Mouse (Mus musculus): Measurements from ENCODE around the gene Gm20489. TPM values are rescaled to one million over a fixed set of nuclear protein-coding genes. Genes with fewer than 3 reads are reported as not detected.

Gene Gm20489
- polyA plus RNA-seq (2012; rRNA removed), result not detected in 2 replicates

DNA sequence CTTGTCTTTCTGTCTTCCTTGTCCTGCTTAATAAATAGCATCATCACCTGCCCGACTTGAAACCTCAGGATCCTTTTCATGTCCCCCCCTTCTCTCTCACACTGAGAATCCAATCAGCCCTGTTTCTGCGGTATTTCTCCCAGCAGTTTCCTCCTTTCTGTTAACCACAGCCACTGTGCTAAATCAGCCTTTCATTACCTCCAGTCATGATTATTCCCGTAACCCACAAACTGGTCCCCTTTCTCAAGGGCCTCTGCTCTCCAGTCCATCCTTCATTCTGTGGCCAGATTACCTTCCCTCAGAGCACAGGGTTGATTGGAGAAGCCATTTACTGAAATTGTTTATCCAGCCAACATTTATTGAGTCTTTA lies at the start of gene Gm20489:
TSS of gene Gm20489 (minus strand) at position 269 of the 370 bp plus-strand sequence.
- TF ChIP-seq CTCF (IDR thresholded peaks at IDR 0.05; ENCODE audit: extremely low read depth, insufficient read depth, low read length), result no peak
- TF ChIP-seq POLR2A (IDR thresholded peaks at IDR 0.05; ENCODE audit: extremely low read depth, insufficient read depth, low read length), result no peak
- Histone ChIP-seq H3K4me1 (ENCODE audit: control insufficient read depth, insufficient read depth, low read length) (no peaks in the 10 kb centered on the region), H3K27ac (ENCODE audit: insufficient read depth, low read length) (no peak within 1 kb of the TSS), H3K4me3 (ENCODE audit: insufficient read depth, low read length) (no peak within 1 kb of the TSS)

DNA sequence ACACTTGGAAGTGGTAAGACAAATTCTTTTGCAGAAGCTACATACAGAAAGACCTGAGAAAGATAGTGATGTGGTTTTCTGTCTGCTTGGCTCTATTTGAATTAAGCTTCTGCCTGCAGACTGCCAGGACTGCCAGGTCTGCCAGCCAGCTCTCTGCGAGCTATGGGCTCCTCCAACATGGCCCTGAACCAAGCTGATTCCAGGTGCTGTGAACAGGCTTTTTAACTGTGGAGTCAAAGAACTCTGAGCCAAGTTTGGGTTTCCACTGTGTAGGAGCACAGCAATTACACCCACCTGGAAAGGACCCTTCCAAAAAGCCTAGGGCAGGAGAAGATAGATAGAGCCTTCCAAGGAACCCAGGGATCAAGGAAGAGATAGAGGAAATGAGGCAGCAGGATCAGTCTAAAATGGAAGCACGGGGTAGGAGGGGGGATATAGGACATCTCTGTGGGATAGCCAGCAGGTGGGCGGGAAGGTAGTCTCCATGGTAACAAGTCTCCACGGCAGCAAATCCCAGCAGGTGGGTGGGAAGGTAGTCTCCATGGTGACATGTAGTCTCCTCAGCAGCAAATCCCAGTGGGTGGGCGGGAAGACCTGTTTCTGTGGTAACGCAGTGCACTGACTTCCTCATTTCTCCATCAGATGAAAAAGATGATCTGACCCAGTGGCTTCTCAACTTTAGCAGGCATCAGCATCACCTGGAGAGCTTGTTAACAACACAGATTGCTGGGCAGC lies 45.0 kb upstream of the Gm20489 start:
- H3K4me1 ChIP-seq (ENCODE audit: control insufficient read depth, insufficient read depth, low read length), result peaks cover 10% of the 10 kb centered on the region
- H3K4me3 ChIP-seq (ENCODE audit: insufficient read depth, low read length), result no peak overlapping the region
- no peak for TF ChIP-seq CTCF (IDR thresholded peaks at IDR 0.05; ENCODE audit: extremely low read depth, insufficient read depth, low read length)
- peak; percentile 32; the same call in 1 of the 2 replicates for TF ChIP-seq POLR2A (IDR thresholded peaks at IDR 0.05; ENCODE audit: extremely low read depth, insufficient read depth, low read length)
- 0 out of 2 replicates have a peak overlapping the region, but pooled peaks have one; percentile 8 for H3K27ac ChIP-seq (ENCODE audit: insufficient read depth, low read length)

DNA sequence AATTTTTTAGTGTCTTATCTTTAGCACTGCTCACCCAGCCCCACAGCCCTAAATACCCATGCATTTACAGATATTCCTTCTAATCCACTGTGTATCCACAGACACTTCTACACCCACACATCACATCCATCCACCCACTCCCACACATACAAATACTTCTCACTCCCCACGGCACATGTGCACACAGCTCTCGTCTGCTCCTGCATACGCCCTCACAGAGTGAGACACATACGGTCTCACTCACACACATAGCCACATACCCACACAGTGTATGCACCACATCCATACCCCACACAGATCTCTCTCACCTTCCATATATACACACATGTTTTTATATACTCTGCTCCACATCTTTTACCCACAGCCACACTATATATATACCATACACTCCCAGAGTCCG lies 40.5 kb upstream of the Gm20489 start:
- Histone ChIP-seq H3K4me1 (ENCODE audit: control insufficient read depth, insufficient read depth, low read length) (peaks cover 5% of the 10 kb centered on the region), H3K27ac (ENCODE audit: insufficient read depth, low read length) (no peak overlapping the region), H3K4me3 (ENCODE audit: insufficient read depth, low read length) (no peak overlapping the region)
- TF ChIP-seq POLR2A (IDR thresholded peaks at IDR 0.05; ENCODE audit: extremely low read depth, insufficient read depth, low read length) (no peak), CTCF (IDR thresholded peaks at IDR 0.05; ENCODE audit: extremely low read depth, insufficient read depth, low read length) (no peak)

DNA sequence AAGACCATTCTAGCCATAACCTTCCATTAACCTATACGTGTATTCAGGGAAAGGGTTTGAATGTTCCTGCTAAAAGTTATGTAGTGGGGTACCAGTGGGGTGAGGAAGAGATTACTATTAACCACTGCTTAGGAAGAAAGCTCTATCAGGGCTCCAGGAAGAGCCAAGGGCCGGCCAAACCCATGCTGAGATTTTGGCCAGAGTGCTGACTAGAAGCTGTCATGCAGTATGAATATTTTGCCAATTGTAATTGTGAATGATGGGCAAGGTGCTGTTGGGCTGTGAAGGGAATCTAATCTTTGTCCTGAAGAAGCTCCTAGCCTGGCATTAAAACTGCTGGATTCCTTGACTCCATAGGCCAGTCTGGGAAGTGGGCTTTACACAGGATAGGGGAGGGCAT lies 35.8 kb upstream of the Gm20489 start:
- no peak overlapping the region for H3K4me3 ChIP-seq (ENCODE audit: insufficient read depth, low read length)
- peaks cover 5% of the 10 kb centered on the region for H3K4me1 ChIP-seq (ENCODE audit: control insufficient read depth, insufficient read depth, low read length)
- no peak overlapping the region for H3K27ac ChIP-seq (ENCODE audit: insufficient read depth, low read length)
- TF ChIP-seq CTCF (IDR thresholded peaks at IDR 0.05; ENCODE audit: extremely low read depth, insufficient read depth, low read length), result no peak
- no peak for TF ChIP-seq POLR2A (IDR thresholded peaks at IDR 0.05; ENCODE audit: extremely low read depth, insufficient read depth, low read length)

DNA sequence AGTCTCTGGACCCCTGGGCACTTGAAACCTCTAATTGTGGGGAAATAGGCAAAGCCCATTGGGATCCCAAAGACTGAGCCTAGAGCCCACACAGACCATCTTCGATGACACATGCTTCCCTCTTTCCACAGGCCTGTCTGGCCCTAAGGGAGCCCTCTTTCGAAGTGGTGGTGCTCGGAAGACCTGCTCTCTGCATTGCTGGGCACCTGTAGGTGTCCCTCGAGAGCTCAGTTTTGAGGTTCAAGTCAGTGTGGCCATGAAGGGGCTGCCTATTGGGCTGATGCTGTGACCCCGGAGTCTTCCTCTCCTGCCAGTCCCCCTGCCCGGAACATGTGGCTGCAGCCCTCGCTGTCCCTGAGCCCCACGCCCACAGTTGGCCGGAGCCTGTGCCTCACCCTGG lies 32.8 kb upstream of the Gm20489 start:
- Histone ChIP-seq H3K27ac (ENCODE audit: insufficient read depth, low read length) (no peak overlapping the region), H3K4me1 (ENCODE audit: control insufficient read depth, insufficient read depth, low read length) (peaks cover 4% of the 10 kb centered on the region), H3K4me3 (ENCODE audit: insufficient read depth, low read length) (peak overlapping the region; percentile 78)
- TF ChIP-seq CTCF (IDR thresholded peaks at IDR 0.05; ENCODE audit: extremely low read depth, insufficient read depth, low read length), result no peak

DNA sequence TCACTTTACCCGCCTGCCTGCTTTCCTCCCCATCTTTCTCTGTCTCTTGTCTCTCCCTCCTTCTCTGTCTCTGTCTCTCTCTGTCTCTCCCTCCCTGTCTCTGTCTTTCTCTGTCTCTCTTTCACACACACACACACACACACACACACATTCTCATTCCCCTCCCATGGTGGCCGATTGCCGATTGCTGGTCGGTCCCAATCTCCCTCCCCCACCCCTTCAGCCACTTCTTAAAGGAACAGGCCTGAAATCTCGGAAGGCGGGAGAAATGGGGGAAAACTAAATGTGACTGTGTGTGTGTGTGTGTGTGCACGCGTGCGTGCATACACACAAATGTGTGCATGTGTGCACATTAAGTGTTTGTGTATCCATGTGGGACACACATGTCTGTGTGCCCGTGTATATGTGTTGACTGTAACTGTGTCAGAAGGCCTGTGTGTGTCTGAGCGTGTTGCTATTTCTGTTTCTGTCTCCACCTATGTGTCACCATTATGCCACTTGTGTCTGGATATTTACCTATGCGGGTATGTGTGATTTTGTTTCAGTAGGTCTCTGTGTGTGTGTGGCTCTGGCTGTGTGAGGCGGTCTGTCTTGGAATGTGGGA lies 31.7 kb upstream of the Gm20489 start:
- Histone ChIP-seq H3K4me1 (ENCODE audit: control insufficient read depth, insufficient read depth, low read length) (peaks cover 4% of the 10 kb centered on the region), H3K27ac (ENCODE audit: insufficient read depth, low read length) (no peak overlapping the region; the same call in 1 of the 2 replicates), H3K4me3 (ENCODE audit: insufficient read depth, low read length) (peak overlapping the region; percentile 78)
- TF ChIP-seq CTCF (IDR thresholded peaks at IDR 0.05; ENCODE audit: extremely low read depth, insufficient read depth, low read length) (no peak), POLR2A (IDR thresholded peaks at IDR 0.05; ENCODE audit: extremely low read depth, insufficient read depth, low read length) (no peak)

DNA sequence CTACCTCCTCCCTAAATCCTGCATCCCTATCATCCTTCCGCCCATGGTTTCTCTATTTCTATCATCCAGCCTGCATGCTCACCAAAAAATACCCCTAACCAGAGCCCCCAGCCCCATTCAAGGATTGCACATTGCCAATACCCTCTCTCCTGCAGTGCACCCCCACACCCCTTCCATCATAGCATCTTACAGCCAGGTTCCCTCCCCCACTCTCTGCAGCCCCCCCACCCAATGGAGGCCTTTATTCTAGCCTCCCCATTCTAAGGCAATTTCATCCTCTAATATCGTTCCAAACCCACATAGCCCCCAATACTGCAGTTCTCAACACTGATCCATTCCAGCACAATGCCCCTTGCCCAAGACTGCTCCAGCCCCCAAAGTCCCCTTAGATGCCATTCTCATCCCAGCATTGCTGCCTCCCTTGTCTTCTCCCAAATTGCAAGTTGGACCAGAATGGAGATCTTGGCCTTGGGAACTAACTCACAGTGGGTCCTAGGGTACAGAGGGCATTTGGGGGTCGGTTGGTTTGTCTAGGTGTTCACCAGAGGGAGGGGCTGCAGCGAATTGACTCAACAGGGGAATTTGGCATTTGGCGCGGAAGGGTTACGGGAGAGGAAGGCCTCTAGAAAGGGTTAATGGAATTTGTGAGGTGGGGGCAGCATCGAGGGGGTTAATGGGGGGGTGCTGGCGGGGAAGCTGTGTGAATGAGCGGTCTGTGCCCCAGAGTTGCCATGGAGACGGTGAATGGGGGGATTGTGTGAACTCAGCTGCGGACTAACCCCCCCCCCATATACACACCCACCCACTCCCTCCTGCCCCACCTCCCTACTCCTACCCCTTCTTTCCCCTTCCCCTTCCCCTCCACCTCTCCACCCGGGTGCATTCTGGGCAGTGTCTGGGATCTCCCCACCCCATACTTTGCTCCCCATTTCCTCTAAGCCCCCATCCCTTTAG lies 30.9 kb upstream of the Gm20489 start:
- Histone ChIP-seq H3K4me1 (ENCODE audit: control insufficient read depth, insufficient read depth, low read length) (peaks cover 4% of the 10 kb centered on the region), H3K27ac (ENCODE audit: insufficient read depth, low read length) (peak overlapping the region; percentile 96), H3K4me3 (ENCODE audit: insufficient read depth, low read length) (peak overlapping the region; percentile 78)
- TF ChIP-seq CTCF (IDR thresholded peaks at IDR 0.05; ENCODE audit: extremely low read depth, insufficient read depth, low read length) (no peak), POLR2A (IDR thresholded peaks at IDR 0.05; ENCODE audit: extremely low read depth, insufficient read depth, low read length) (no peak)

DNA sequence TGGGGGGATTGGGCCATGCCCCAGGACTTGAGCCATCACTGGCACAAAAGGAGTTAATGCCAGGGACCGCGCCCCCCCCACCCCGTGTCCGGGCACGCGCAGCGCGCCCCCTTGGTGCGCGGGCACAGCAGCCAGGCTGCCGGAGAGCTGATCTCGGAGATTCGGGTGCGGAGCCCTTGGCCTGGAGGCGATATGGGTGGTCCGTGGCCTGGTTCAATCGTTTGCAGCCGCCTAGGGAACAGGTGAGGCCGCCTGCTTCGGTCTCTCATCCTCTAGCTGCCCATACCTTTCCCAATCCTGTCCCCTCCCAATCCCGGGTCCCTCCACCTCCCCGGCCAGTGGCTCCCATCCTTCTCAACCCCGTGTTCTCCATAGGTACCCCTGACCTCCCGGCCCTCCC lies 30.2 kb upstream of the Gm20489 start, which contains the start of gene Nlgn3:
TSS of gene Nlgn3 (plus strand) at position 114 of the 400 bp plus-strand sequence.
- Histone ChIP-seq H3K4me3 (ENCODE audit: insufficient read depth, low read length) (peak within 1 kb of the TSS; percentile 78), H3K4me1 (ENCODE audit: control insufficient read depth, insufficient read depth, low read length) (peaks cover 2% of the 10 kb centered on the region), H3K27ac (ENCODE audit: insufficient read depth, low read length) (peak within 1 kb of the TSS; percentile 96)
- TF ChIP-seq POLR2A (IDR thresholded peaks at IDR 0.05; ENCODE audit: extremely low read depth, insufficient read depth, low read length) (no peak), CTCF (IDR thresholded peaks at IDR 0.05; ENCODE audit: extremely low read depth, insufficient read depth, low read length) (no peak)

DNA sequence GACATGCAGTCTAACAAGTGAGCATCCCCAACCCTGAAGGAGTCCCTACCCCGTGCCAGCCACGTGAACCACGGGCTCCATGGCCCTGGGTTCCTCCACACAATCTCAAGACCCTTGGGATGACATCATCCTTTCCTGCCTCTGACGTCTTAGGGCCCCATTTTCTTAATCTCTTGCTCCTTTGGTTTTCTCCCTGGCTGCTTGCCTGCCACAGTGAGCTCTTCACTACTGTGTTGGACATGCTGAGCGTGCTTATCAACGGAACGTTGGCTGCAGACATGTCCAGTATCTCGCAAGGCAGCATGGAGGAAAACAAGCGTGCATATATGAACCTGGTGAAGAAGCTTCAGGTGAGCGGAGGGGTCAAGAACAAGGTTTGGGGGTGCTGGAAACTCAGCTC lies 21.3 kb upstream of the Gm20489 start:
- TF ChIP-seq POLR2A (IDR thresholded peaks at IDR 0.05; ENCODE audit: extremely low read depth, insufficient read depth, low read length) (no peak), CTCF (IDR thresholded peaks at IDR 0.05; ENCODE audit: extremely low read depth, insufficient read depth, low read length) (no peak)
- Histone ChIP-seq H3K4me3 (ENCODE audit: insufficient read depth, low read length) (no peak overlapping the region), H3K4me1 (ENCODE audit: control insufficient read depth, insufficient read depth, low read length) (no peaks in the 10 kb centered on the region), H3K27ac (ENCODE audit: insufficient read depth, low read length) (no peak overlapping the region)
